Mouse (Mus musculus) right cerebral cortex, postnatal 14 days (tissue): ENCODE measurements around the gene Atad2b.

Experiments used
- DNase-seq: peaks from one replicate; pipeline ENCODE4 v3.0.0; 2022

The Atad2b gene

DNA sequence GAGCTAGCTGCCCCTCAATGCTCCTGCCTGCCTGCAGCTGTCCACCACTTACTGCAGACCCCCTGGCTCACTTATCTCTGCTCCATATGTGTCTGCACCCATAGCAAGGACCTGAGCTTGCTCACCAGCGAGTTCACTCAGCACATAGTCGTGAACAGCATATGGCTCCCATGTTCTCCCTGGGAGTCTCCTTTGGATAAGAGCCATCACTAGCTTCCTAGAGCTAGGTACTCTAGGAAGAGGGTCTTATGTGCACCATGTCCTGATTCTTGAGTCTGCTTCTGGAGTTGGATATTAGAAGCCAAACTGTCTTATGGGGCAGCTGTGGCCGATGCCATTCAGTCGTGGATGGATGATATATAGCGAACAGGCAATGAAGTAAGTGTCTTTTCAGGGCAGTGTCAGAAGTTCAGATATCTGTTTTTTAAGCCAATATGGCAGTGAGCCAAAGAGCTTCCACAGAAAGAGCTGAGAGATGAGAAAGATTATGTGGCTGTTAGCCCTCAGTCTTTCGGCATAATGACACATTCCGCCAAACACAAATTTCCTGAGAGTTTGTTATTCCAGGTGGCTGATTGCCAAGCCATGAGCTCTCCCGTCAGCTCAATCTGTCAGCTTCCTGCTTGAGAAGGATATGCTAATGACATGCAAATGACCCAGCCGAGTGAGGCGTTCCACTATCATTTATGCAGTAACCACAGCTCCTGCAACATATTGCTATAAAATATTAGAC lies 170.8 kb downstream of the Atad2b start:
- DNase-seq: no peak

DNA sequence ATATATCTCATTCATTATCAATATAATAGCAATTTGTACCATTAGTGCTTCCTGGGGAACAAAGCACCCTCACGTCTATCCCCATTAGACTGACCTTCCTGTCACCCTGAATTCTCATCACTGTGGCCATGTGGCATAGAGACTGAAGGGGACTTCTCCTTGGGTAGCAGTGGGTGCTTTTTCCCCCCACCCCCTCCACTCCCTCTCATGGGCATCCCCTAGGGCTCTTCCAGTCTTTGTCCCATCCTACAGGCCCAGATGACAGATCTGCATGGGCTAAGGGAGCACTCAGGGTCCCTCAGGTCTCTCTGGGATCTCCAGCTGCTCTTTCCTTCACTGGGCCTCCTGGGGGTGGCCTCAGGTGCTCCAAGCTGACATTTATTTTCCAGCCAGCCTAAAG lies 171.5 kb downstream of the Atad2b start:
- no peak for DNase-seq
